Mouse (Mus musculus): ENCODE results near the gene Prdm11. TPM values are rescaled to one million over a fixed set of nuclear protein-coding genes. Genes with fewer than 3 reads are reported as not detected.

The Prdm11 gene
- polyA plus RNA-seq, 3 experiments from 2014 or later = 1.1 to 2.8 (median 2.0) TPM

DNA sequence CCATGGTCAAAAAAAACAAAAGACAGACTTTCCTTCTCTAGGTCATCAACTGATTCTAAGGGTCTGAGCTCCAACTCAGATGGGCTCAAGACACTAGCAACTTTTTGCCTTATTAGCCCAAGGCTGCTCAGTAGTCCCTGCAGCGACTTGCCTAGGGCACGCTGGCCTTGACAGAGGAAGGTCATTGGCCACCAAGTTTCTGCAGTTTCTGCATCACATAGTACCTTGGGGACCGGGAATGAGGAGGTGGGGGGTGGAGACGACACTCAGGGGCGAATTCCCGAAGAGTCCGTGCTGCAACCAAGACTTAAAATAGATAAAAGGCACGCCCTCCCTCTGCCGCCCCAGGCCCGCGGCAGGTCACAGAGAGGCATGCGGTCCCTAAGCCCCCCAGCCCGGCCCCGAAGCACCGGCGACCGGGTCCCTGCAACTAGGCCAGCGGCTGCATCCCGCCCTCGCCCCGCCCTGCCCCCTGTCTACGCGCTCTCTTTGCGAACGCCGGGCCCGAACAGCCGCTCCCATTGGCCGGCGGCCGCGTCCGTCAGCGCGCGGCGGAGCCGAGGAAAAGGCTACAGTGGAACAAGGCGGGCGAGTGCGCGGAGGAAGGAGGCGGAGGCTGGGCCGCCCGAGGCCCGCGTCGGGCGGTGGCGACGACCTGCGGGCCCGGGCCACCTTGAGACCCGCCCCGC is 694 bp downstream of the Prdm11 start:
- peak; percentile 97 for ATAC-seq

GRCm38 (mm10) chr2:93043449-93044157 is 2.4 kb downstream of the Prdm11 start:
- no peak for ATAC-seq

- no peak for ATAC-seq
Observed at GRCm38 (mm10) chr2:93041470-93041869, 4.5 kb downstream of the Prdm11 start.

GRCm38 (mm10) chr2:93040841-93041240 is 5.1 kb downstream of the Prdm11 start:
- ATAC-seq = no peak

- no peak for ATAC-seq
Observed at GRCm38 (mm10) chr2:93039706-93040105, 6.3 kb downstream of the Prdm11 start.

DNA sequence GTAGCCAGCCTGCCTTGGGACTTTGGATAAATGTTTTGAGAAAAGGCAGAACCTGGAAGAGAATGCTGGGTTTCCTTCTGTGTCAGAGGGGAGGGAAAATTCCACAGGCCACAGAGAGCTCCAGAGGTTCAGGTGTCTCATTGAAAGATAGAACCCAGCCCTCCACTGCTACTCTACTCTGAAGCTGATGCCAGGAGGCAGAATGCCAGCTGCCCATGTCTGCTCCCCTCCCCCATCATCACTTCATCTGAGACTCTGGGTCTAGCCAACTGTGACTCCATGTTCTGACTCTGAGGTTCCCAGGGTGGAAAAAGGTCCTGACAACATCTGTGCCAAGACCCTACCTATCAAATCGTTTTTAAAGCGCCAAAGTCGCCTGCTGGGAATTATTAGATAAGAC is 6.9 kb downstream of the Prdm11 start:
- no peak for ATAC-seq

GRCm38 (mm10) chr2:93035631-93036030 is 10.3 kb downstream of the Prdm11 start:
- ATAC-seq = no peak

GRCm38 (mm10) chr2:93032651-93033050 is 13.3 kb downstream of the Prdm11 start:
- ATAC-seq = no peak

DNA sequence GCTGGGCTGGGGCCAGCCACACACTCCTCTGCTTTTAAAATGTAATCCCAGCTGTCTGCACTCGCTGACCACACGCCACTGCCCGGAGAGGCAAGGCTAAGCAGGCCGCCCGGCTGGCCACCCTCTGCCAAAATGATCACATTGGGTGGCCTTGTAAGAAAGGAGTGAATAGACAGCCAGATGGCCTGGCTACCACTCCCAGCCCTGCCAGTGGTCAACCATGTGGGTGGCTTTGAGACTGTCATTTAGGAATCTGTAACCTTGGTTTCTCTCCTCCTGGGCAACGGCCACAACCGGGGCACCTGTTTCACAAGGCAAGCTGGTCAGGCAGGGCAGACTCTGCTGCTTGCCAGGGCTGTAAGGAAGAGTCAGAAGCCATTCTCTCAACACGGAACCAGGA is 13.9 kb downstream of the Prdm11 start:
- no peak for ATAC-seq

GRCm38 (mm10) chr2:93031021-93031420 is 14.9 kb downstream of the Prdm11 start:
- ATAC-seq = no peak

GRCm38 (mm10) chr2:93030101-93030500 is 15.9 kb downstream of the Prdm11 start:
- ATAC-seq = no peak

GRCm38 (mm10) chr2:93029267-93030060 is 16.5 kb downstream of the Prdm11 start:
- ATAC-seq = peak; percentile 52

DNA sequence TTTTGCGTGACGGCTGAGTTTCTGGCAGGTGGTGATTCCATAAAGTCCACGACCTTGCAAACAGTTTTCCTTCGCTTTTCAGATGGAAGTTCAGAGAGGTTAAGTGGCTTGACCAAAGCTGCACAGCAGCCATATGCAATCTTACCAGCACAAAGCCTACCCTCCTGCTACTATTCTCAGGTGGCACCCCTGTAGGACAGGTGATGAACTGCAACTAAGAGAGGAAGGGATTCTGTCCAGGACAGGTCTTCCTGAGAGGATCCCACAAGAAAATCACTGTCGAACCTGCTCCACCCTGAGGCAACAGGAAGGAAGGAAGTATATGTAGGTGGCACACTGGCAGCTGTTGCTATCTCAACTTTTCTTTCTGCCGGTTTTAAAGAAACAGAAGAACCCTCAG is 17.1 kb downstream of the Prdm11 start:
- ATAC-seq = peak; percentile 17

DNA sequence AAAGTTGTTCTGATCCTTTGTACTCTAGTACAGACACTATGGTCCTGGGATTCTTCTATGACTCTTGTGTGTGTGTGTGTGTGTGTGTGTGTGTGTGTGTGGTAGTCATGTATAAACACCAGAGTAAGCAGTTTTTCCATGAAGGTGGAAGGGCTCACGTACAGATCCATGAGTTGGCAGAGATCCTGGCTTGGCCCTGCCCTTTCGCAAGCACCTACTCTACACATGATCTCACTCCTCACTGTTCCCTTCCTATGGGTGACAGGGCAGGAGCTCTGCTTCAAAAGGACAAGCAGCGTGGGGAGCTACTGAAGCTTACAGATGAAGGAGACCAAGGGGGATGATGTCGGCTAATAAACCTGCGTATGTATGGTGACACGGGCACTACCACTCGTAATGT is 18.3 kb downstream of the Prdm11 start:
- no peak for ATAC-seq

- no peak for ATAC-seq
Observed at GRCm38 (mm10) chr2:93024431-93024830, 21.5 kb downstream of the Prdm11 start.

DNA sequence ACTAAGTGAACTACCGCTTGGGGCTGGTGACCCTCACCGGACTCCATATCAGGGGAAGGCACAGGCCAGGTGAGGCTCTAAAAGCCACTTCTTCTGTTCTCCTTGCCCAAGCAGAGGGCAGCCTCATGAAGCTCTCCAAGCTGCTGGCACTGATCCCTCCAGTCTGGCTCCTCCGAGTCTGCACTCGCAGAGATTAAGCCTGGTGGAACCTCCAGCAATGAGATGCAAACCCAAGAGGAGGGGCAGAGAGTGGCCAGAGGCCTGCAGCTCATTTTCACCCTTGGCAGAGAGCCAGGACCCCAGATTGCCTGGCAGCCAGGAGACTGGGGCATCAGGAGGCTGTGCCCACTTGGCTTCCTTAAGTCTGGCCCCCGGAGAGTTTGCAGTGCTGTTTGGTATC is 27.1 kb downstream of the Prdm11 start:
- ATAC-seq = no peak

DNA sequence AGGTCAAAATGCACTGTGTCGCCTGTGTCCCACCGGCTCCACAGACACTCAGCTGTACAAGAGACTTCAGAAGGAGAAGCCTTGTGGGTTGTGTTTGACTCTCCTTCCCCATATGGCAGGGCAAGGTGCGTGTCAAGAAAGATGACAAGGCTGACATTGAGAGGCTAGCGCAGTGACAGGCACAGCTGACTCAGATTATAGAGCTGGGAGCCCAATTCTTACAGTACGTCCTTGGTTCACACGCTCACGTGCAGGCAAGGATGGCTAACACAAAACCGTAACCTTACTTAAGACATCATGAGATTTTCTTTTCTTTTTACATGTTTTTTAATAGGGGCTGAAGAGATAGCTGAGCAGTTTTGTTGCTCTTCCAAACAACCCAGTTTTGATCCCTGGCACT is 28.8 kb downstream of the Prdm11 start:
- ATAC-seq = no peak

DNA sequence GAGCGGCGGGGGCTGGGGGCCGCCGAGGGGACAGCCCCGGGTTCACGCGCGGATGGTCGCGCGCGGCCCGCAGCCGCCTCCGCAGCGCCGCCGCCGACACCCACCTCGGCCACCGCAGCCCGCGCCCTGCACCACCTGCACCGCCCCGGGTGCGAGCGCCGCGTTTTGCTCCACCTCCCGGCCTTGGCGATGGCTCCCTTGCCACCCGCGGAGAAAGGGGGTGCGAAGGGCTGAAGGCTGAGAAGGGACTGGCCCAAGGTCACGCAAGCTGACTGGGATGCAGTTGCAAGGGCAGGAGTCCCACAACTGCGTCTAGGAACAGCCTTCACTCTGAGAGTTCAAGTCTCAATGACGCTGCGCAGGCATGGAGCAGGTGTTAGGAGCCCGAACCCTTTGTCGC is 30.9 kb downstream of the Prdm11 start:
- no peak for ATAC-seq

GRCm38 (mm10) chr2:93014093-93014937 is 31.7 kb downstream of the Prdm11 start:
- no peak for ATAC-seq

DNA sequence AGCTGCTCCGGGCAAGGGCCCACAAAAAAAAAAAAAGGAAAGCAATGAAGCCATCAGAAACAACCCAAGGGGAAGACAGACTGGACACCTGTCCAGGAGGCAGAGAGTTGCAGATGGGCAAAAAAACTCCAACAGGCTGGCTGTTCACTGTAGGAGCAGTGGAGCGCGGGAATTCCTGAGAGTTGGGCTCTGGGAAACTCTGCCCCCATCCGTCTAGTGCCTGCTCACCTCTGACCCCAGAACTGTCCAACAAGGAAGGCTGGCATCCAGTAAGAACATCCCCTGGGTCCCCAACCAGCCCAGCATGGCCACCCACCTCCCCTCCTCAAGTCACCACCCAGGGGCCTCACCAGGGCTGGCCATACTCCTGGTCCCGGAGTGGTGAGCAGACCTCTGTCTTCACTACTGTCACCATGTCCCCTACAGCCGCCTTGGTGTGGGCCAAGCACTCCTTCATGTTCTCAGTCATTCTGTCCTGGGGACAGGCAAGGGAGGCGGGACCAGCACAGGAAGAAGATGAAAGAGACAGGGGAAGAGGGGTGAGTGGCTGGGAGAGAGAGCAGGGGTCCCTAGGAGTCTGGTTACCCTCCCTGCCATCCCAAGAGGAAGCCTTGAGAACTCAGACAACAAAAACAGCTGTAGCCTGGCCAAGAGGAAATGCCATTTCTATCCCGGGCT is 32.4 kb downstream of the Prdm11 start:
- no peak for ATAC-seq

GRCm38 (mm10) chr2:93012976-93013375 is 33.0 kb downstream of the Prdm11 start:
- ATAC-seq = no peak

GRCm38 (mm10) chr2:93011933-93012332 is 34.0 kb downstream of the Prdm11 start:
- no peak for ATAC-seq
